1 mouse cellular context compared by ENCODE assay signal in genomic region chr11:69008182-69009121, GRCm38 (mm10).
A peak's percentile ranks its signal among the peaks of the same experiment; 100 is the strongest.
TF ChIP-seq lines count a peak whose summit lies in the region.

TSS of gene Pfas (minus strand) at chr11:69008460.

TF ChIP-seq in CH12.LX, 34 proteins besides CTCF, POLR2A, EP300 and RAD21 (continued from another document):
- TF ChIP-seq HCFC1 (IDR thresholded peaks at IDR 0.05; ENCODE audit: low read depth, low read length) (peak; percentile 88), SMC3 (IDR thresholded peaks at IDR 0.05; ENCODE audit: low read depth, low read length) (no peak), MAX (IDR thresholded peaks at IDR 0.05; ENCODE audit: low read length) (no peak; the same call in 1 of the 2 replicates), BHLHE40 (IDR thresholded peaks at IDR 0.05; ENCODE audit: low read depth, low read length) (no peak), UBTF (IDR thresholded peaks at IDR 0.05; ENCODE audit: low read depth, low read length) (no peak), MEF2A (IDR thresholded peaks at IDR 0.05; ENCODE audit: borderline replicate concordance, low read depth, low read length) (no peak; the same call in 1 of the 2 replicates), KAT2A (IDR thresholded peaks at IDR 0.05; ENCODE audit: insufficient replicate concordance, low read length) (peak; percentile 84), CHD1 (IDR thresholded peaks at IDR 0.05; ENCODE audit: low read depth, low read length) (no peak), ZKSCAN1 (IDR thresholded peaks at IDR 0.05; ENCODE audit: borderline replicate concordance, low read depth, low read length) (no peak), NELFE (IDR thresholded peaks at IDR 0.05; ENCODE audit: low read depth, low read length) (peak; percentile 86; the same call in 1 of the 2 replicates), TCF12 (IDR thresholded peaks at IDR 0.05; ENCODE audit: low read depth, low read length) (peak; percentile 67; the same call in 1 of the 2 replicates), CHD2 (IDR thresholded peaks at IDR 0.05; ENCODE audit: low read length) (no peak), ETS1 (conservative IDR thresholded peaks at IDR 0.05; ENCODE audit: low read depth, low read length) (no peak; the same call in 1 of the 2 replicates), ZC3H11A (IDR thresholded peaks at IDR 0.05; ENCODE audit: low read depth, low read length) (no peak), IRF4 (IDR thresholded peaks at IDR 0.05; ENCODE audit: low read depth, low read length) (peak; percentile 45), NRF1 (IDR thresholded peaks at IDR 0.05; ENCODE audit: low read depth, low read length) (peak; percentile 44), JUN (IDR thresholded peaks at IDR 0.05; ENCODE audit: insufficient read depth, low read depth, low read length) (no peak), MAFK (IDR thresholded peaks at IDR 0.05; ENCODE audit: insufficient replicate concordance, low read length) (no peak), GABPA (IDR thresholded peaks at IDR 0.05; ENCODE audit: insufficient replicate concordance, low read depth, low read length) (no peak), ZMIZ1 (IDR thresholded peaks at IDR 0.05; ENCODE audit: low read depth, low read length) (no peak), ZNF384 (IDR thresholded peaks at IDR 0.05; ENCODE audit: low read depth, low read length) (peak; percentile 78), POLR2AphosphoS2 (IDR thresholded peaks at IDR 0.05; ENCODE audit: low read depth, low read length) (peak; percentile 87; the same call in 1 of the 2 replicates)
